Comparison of ENCODE assay signal across 22 mouse cellular contexts in the genomic region with DNA sequence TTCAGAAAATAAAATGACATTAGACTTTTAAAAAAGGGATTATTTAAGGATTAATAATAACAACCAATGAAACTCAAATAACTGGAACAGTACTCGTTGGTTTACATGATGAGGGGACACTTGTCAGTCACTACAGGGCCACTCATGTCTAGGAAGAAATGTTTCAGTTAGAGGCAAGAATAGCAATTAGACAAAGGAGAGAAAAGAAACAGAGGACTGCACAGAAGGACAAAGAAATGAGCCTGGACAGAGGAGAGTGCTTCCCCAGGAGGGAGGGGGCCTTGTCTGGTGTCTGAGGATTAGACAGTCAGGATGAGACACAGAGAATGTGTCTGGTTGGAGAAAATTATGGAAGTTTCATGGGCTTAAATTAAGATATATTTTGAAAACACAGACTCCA.
A peak's percentile ranks its signal among the peaks of the same experiment; 100 is the strongest.
DNase-seq lines count a peak whose midpoint lies in the region; ATAC-seq and TF ChIP-seq lines count a peak whose summit lies in the region.
"Had no signal": no experiment of that assay in that cellular context is flagged by ENCODE, and none has a peak within 500 bp of the region (broad histone marks: within the 10 kb centered on the region; RNA-seq: fewer than 3 reads in every experiment).

No protein-coding gene starts in this region.

- no peak for TF ChIP-seq POLR2A in brain, embryonic 14.5 days (IDR thresholded peaks at IDR 0.05; ENCODE audit: borderline replicate concordance, extremely low read depth, insufficient read depth, insufficient read length, poor library complexity, severe bottlenecking)

- no peaks in the 10 kb centered on the region for H3K27me3 ChIP-seq in forebrain, embryonic 11.5 days (ENCODE audit: control insufficient read depth, insufficient read depth, low read length)
- no peaks in the 10 kb centered on the region for H3K27me3 ChIP-seq in hindbrain, embryonic 15.5 days
- H3K27me3 ChIP-seq in midbrain, embryonic 15.5 days (replicated peaks): no peaks in the 10 kb centered on the region
- H3K27me3 ChIP-seq: embryonic facial prominence, embryonic 12.5 days; neural tube, embryonic 12.5 days had no signal

- TF ChIP-seq CTCF in brain, embryonic 14.5 days (IDR thresholded peaks at IDR 0.05; ENCODE audit: borderline replicate concordance, extremely low read depth, insufficient read depth, insufficient read length): no peak

- WGBS in forebrain, embryonic 11.5 days: 16% methylated on average over 1 of the region's 1 CpGs
- WGBS in hindbrain, embryonic 15.5 days: 24% methylated on average over 1 of the region's 1 CpGs
- WGBS in midbrain, embryonic 15.5 days: 17% methylated on average over 1 of the region's 1 CpGs

- no peak overlapping the region for H3K4me2 ChIP-seq in forebrain, embryonic 11.5 days (ENCODE audit: low read depth, low read length, severe bottlenecking)
- H3K4me2 ChIP-seq in hindbrain, embryonic 15.5 days: no peak overlapping the region
- no peak overlapping the region for H3K4me2 ChIP-seq in midbrain, embryonic 15.5 days
- H3K4me2 ChIP-seq: embryonic facial prominence, embryonic 12.5 days; neural tube, embryonic 12.5 days had no signal

- H3K36me3 ChIP-seq in forebrain, embryonic 11.5 days (ENCODE audit: control insufficient read depth, insufficient read depth, low read length): no peaks in the 10 kb centered on the region
- no peaks in the 10 kb centered on the region for H3K36me3 ChIP-seq in hindbrain, embryonic 15.5 days
- no peaks in the 10 kb centered on the region for H3K36me3 ChIP-seq in midbrain, embryonic 15.5 days (replicated peaks)
- H3K36me3 ChIP-seq: embryonic facial prominence, embryonic 12.5 days; neural tube, embryonic 12.5 days had no signal

- ATAC-seq in forebrain, embryonic 11.5 days (replicated peaks; ENCODE audit: low FRiP score): peak; percentile 48
- ATAC-seq in hindbrain, embryonic 15.5 days (ENCODE audit: low FRiP score, low read depth): no peak
- no peak for ATAC-seq in midbrain, embryonic 15.5 days (replicated peaks)

- peaks cover 15% of the 10 kb centered on the region for H3K4me1 ChIP-seq in forebrain, embryonic 11.5 days (replicated peaks; ENCODE audit: control insufficient read depth, insufficient read depth, low read length)
- peaks cover 32% of the 10 kb centered on the region for H3K4me1 ChIP-seq in hindbrain, embryonic 15.5 days (replicated peaks)
- H3K4me1 ChIP-seq in midbrain, embryonic 15.5 days: peaks cover 42% of the 10 kb centered on the region

- DNase-seq in brain, embryonic 14.5 days (ENCODE audit: low read depth): peak; percentile 73
- DNase-seq in forebrain, embryonic 11.5 days (ENCODE audit: low spot score): no peak
- DNase-seq in testis, postnatal 14 days (ENCODE audit: low spot score): no peak
- no peak for DNase-seq in right cerebral cortex, postnatal 36 days (ENCODE audit: low spot score in 2 of 2)
- no peak for DNase-seq in heart, postnatal 4 days
- DNase-seq in cerebellum, postnatal 10 days: no peak
- DNase-seq: adrenal gland, postnatal 36 days; B cell, adult 2 months; cerebellum, adult 2 months; gastrocnemius, postnatal 14 days; heart, adult 18-20 months; kidney, adult 11 months; right cerebral cortex, postnatal 4 days; thymus, postnatal 14 days had no signal

- no peak overlapping the region for H3K9ac ChIP-seq in forebrain, embryonic 11.5 days (ENCODE audit: low read length)
- H3K9ac ChIP-seq in hindbrain, embryonic 15.5 days: no peak overlapping the region
- H3K9ac ChIP-seq in midbrain, embryonic 15.5 days: no peak overlapping the region
- H3K9ac ChIP-seq: embryonic facial prominence, embryonic 12.5 days; liver, embryonic 14.5 days; neural tube, embryonic 12.5 days had no signal

- H3K4me3 ChIP-seq in forebrain, embryonic 11.5 days (ENCODE audit: low read depth, low read length): no peak overlapping the region
- H3K4me3 ChIP-seq in hindbrain, embryonic 15.5 days: no peak overlapping the region
- no peak overlapping the region for H3K4me3 ChIP-seq in midbrain, embryonic 15.5 days
- H3K4me3 ChIP-seq: embryonic facial prominence, embryonic 12.5 days; neural tube, embryonic 12.5 days had no signal

- H3K9me3 ChIP-seq in forebrain, embryonic 11.5 days (ENCODE audit: control insufficient read depth, low read length): no peaks in the 10 kb centered on the region
- H3K9me3 ChIP-seq in hindbrain, embryonic 15.5 days: no peaks in the 10 kb centered on the region
- H3K9me3 ChIP-seq in midbrain, embryonic 15.5 days: no peaks in the 10 kb centered on the region
- H3K9me3 ChIP-seq: embryonic facial prominence, embryonic 12.5 days; neural tube, embryonic 12.5 days had no signal

- H3K27ac ChIP-seq in forebrain, embryonic 11.5 days (ENCODE audit: low read depth, low read length): peak overlapping the region; percentile 13; the same call in 1 of the 2 replicates
- H3K27ac ChIP-seq in hindbrain, embryonic 15.5 days (replicated peaks): peak overlapping the region; percentile 64; the same call in 1 of the 2 replicates
- H3K27ac ChIP-seq in midbrain, embryonic 15.5 days: peak overlapping the region; percentile 55
- H3K27ac ChIP-seq: embryonic facial prominence, embryonic 12.5 days; kidney, postnatal 0 days; liver, embryonic 14.5 days; macrophage; neural tube, embryonic 12.5 days; stomach, postnatal 0 days had no signal

Comparison
In these comparisons a context has a peak if more than half of its experiments do, and no peak if none do; other contexts are left out.
1. H3K27ac ChIP-seq: peak in every context shown above with its lines; median percentile 64 in hindbrain, embryonic 15.5 days; 55 in midbrain, embryonic 15.5 days; 13 in forebrain, embryonic 11.5 days.